Mouse (Mus musculus) cerebellum, postnatal 36 days (tissue): ENCODE results near the gene Fiz1.
A peak's percentile ranks its signal among the peaks of the same experiment; 100 is the strongest.
"Not testable (repeated sequence)": the region's sequence is repeated elsewhere in the genome, so short reads cannot be mapped to it uniquely, and the experiment has no call there.

Experiments used
- DNase-seq, 2 experiments: peaks; one replicate each; pipeline ENCODE4 v3.0.0; 2021 to 2022; ENCODE audit warnings: mixed read lengths in 2 of 2

Fiz1 gene

GRCm38 (mm10) chr7:5037467-5037866, 23.0 kb upstream of the Fiz1 start:
- no peak for DNase-seq

DNA sequence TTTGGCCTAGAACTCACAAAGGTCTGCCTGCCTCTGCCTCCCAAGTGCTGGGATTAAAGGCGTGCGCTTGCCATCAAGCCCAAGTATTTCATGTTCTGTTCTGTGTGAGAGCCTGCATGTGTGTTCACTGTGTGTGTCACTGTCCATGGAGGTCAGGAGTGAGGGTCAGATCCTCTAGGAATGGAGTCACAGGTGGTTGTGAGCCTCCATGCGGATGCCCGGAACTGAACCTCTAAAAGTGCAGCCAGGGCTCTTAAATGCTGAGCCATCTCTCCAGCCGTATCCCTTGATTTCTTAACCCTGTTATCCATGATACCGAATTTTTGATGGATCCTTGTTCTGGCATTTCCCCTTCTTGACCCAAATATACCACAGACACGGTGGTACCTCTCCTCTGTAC, 22.5 kb upstream of the Fiz1 start:
- DNase-seq: no peak

DNA sequence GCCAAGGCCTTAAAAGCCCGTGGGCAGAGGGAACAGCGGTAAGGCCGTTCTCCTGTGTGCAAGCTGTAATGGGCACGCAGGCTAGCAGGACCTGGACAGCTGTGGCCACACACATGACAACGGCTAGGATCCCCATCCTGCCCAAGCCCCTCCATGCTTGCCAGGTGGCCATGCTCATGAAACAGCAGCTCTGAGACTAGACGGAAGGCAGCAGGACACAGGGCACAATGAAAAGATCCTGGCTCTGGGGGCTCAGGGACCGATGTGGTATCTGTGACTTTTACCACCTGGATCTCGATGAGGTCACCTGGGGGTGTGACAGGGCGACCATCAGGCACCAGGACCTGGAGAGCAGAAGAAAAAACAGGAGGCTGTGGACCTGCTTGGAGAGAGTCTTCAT, 21.6 kb upstream of the Fiz1 start:
- no peak for DNase-seq

DNA sequence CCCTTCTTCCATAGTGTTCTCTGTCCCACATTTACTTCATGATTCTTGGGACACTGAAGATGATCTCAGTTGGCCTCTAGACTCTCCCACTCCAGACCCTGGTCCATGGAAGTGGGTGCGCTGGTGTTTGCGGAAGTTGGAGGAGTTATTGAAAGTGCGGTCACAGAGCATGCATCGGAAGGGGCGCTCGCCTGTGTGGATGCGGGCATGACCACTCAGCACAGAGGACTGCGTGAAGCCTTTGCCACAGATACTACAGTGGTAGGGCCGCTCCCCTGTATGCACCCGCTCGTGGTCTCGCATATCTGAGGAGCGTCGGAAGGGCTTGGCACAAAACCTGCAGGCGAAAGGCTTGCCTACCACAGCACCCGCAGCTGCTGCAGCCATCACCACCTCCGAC, 21.1 kb upstream of the Fiz1 start:
- no peak for DNase-seq

DNA sequence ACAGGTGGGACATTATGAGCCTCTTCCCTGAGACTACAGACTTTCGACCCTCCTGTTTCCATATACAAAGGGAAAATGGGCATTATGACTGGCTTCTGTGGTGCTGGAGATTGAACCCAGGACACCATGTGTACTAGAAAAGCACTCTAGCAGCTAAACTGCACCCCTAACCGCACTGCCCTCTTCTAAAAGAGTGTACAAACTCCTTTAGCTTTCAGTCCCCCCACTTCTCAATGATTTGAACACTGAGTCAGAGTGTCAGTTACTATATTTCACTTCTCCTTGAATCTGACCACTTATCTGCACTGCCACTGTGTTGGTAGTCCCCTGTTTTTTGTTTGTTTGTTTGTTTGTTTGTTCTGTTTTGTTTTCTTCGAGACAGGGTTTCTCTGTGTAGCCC, 19.3 kb upstream of the Fiz1 start, which contains the start of gene 4632433K11Rik:
Gene 4632433K11Rik, plus strand, starts transcription at position 301 of the 400 bp plus-strand sequence.
- no peak for DNase-seq

DNA sequence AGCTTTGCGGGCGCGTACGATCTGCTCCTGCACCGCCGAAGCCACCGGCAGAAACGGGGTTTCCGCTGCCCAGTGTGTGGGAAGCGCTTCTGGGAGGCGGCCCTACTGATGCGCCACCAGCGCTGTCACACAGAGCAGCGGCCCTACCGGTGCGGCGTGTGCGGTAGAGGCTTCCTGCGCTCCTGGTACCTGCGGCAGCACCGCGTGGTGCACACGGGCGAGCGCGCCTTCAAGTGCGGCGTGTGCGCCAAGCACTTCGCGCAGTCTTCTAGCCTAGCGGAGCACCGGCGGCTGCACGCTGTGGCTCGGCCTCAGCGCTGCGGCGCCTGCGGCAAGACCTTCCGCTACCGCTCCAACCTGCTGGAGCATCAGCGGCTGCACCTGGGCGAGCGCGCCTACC, 17.0 kb upstream of the Fiz1 start:
- DNase-seq: no peak

GRCm38 (mm10) chr7:5030554-5031275, 16.2 kb upstream of the Fiz1 start:
- no peak for DNase-seq

DNA sequence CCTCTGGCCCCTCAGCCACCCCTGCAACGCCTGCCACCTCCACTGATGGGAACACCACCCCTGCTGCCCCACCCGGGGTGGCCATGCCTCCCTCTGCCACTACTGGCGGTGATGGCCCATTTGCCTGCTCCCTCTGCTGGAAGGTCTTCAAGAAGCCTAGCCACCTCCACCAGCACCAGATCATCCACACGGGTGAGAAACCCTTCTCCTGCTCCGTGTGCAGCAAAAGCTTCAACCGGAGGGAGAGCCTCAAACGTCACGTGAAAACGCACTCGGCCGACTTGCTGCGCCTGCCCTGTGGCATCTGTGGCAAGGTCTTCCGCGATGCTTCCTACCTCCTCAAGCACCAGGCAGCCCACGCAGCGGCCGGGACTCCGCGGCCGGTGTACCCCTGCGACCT, 15.4 kb upstream of the Fiz1 start:
- DNase-seq: no peak

DNA sequence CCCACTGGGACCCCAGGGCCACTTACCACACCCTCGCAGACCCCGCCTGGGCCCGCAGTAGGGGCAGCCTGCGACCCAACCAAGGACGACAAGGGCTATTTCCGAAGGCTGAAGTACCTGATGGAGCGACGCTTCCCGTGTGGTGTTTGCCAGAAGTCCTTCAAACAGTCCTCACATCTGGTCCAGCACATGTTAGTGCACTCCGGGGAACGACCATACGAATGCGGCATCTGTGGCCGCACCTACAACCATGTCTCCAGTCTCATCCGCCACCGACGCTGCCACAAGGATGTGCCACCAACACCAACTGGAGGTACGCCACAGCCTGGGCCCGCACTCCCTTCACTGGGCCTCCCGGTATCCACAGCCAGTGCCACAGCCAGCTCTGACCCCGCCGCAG, 15.0 kb upstream of the Fiz1 start:
- no peak for DNase-seq

- DNase-seq: no peak
Measured at GRCm38 (mm10) chr7:5021197-5021596, 6.7 kb upstream of the Fiz1 start.

DNA sequence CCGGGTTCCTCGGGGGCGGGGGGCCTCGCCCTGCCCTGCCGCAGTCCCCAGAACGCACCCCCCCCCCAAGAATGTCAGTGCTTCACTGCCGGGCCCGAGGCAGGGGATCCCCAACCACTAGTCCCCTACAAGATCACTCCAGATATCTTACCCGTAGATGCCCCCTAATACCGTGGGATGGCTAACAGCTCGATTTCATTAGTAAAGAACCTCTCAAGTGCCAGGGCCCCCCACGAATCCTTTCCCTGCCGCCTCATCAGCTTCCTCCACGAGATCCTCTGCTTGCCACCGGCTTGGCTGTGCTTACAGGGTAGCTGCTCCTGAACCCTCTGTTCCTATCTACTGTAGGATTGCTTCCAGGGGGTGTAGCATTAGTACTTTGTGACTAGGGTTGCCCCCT, 6.2 kb upstream of the Fiz1 start:
- no peak for DNase-seq

DNA sequence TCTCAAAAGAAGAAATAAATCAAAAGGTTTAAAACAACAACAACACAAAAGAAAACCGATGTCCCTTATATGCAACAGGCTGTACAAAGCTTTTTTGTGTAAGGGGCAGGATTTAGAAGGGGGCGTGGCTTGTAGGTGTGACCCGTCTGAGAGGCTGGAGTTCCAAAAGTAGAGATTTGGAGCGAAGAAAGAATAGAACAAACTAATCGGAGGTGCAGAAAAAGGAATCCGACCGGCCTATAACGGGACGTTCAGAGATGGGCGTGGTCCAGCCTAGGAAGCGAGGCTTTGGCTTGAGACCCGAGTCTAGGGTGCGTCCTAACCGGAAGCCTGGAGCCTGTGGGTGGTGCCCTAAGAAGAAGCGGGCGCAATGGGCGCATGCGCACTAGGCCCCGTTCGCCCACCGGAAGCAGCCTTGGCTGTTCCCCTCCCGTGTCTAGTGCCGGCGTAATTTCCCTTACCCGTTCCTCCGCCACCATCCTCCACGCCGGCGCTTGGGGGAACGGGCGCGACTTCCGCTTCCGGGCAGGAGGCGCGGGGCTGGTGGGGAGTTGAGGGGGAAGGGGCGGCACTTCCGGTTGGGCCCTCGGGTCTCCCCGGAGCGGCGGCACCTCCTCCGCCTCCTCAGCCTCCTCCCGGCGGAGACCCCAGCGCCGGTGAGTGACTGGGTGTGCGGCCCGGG, 5.6 kb upstream of the Fiz1 start, which contains the start of the genes Zfp865 and Ccdc106:
Gene Zfp865, plus strand, starts transcription at position 377 of the 682 bp plus-strand sequence.
Gene Ccdc106, plus strand, starts transcription at position 554 of the 682 bp plus-strand sequence.
- peak; percentile 98 for DNase-seq

GRCm38 (mm10) chr7:5019576-5019975, 5.1 kb upstream of the Fiz1 start:
- DNase-seq: not testable (repeated sequence)

- DNase-seq: no peak
Measured at GRCm38 (mm10) chr7:5017931-5018330, 3.4 kb upstream of the Fiz1 start.

GRCm38 (mm10) chr7:5017352-5017751, 2.9 kb upstream of the Fiz1 start:
- no peak for DNase-seq

- DNase-seq: no peak
Measured at GRCm38 (mm10) chr7:5016920-5017319, 2.4 kb upstream of the Fiz1 start.

DNA sequence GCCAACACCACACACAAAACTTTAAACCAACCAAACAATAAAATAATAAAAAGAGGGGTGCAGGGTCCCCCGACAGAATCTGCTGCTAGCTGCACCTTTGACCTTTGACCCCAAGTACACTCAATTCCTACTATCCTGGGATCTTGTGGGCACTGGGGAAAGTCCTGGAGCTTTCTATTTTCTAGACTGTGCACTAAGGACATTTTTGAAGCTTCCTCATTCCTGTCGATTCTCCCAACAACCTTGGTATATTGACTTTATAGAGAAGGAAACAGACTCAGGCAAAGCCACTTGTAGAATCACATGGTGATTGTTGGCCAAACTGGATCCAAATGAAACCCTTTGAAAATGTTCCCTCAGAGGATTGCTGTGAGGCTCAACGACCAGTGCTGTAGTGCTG, 1.6 kb upstream of the Fiz1 start:
- no peak for DNase-seq

DNA sequence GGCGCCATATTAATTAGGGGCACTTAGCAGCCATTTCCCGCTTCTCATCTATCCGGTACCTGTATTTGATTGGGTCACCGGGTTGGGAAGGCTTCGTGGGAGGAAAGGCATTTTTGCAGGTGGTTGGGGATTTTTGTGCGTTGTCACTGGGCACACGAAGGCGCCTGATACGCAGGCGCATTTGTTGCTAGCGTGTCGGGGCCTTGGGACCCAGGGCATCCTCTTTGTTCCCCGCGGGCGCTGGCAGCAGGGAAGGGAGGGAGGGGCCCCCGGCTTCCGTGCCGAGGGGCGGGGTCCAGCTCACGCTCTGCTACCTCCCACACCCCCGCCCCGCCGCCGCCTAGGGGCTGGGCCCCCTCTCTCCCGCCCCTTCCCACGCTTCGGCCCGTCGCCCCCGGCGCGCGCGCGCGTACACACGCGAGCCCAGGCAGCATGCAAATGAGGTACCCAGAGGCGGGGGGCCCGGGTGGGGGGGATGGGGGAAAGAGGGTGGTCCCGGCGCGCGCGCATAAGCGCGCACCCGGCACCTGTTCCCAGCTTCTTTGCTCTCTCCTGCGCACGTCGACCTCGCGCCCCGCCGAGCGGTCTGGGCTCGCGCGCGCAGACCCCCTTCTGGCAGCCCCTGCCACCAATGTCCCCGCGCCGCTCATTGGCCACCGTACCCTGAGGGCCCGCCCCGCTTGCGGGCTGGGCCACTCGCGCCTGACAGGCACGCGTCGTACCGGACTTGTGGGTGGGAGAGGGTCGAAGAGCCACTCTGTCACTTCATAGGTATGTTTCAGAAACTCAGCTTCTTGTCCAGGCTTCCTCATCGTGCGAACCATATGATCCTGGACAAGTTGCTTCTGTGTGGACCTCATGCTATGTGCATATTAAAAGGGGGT, 863 bp upstream of the Fiz1 start, which contains the start of gene Gm44973:
Gene Gm44973, plus strand, starts transcription at position 379 of the 884 bp plus-strand sequence.
- DNase-seq: peak; percentile 87 to 90

DNA sequence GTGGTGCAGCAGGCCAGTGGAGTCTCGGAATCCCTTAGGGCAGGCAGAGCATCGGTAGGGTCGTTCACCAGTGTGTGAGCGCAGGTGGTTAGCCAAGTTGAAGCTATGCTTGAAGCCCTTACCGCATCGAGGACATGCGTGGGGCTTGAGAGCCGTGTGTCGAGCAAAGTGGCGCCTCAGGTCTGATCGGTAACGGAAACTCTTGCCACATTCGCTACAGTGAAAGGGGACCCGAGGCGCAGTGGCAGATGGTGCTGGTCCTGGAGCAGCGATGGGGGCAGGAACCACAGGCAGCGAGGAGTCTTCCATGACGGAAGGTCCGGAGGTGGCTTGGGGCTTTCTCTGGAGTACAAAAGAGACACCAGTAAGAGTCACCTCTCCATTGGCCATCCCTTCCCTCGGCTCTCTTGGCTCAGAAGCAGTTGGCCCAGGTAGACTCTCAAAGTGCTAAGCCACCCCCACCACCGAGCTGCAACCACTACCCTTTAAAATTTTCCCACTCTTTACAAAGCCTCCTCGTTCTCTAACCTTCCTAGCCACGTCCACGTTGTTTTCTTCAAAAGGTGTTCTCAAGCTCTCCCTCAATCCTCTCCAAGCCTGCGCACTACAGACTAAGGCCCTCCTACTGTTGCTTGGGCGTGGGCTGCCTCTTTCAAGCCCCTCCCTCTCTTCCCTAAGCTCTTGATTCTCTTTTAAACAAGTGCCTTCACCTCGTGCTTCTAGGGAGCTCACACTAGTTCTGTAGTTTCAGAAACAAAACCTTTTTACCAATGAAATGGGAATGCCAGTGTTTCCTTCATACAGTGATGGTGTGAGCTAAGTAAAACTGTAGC, 1.6 kb downstream of the Fiz1 start:
- no peak for DNase-seq

DNA sequence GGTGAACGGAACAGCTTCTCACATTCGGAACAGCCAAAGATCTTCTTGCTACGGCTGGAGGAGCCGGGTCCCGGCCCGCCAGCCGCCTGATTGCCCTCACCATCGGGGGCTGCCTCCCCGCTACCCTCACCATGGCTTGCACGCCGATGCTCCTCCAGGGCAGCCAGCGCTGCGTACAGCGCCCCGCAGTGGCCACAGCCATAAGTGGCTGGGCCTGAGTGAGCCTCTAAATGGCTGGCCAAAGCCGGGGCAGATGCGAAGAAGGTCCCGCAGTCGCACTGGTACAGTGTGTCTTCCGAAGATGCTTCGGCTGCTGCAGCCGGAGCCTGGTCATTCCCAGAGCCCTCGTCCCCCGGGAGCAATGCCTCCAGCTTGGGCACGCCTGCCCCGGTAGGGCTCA, 6.3 kb downstream of the Fiz1 start:
- DNase-seq: no peak

- not testable (repeated sequence) for DNase-seq
Measured at GRCm38 (mm10) chr7:5002876-5003275, 11.6 kb downstream of the Fiz1 start.

DNA sequence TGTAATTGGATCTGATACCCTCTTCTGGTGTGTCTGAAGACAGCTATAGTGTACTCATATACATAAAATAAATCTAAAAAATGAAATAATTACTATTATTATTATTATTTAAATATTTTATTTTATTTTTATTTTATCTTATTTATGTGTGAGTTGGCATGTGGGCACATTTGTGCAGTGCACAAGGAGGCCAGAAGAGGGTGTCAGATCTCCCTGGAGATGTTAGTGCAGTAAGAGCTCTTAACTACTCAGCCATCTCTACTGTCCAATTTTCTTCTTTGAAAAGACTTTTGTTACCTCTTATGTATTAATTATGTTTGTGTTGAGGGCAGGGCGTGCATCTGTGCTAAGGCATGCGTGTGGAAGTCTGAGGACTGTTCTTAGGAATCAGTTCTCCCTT, 14.6 kb downstream of the Fiz1 start:
- DNase-seq: no peak
